Mouse (Mus musculus) brain, embryonic 14.5 days (tissue): ENCODE data around the gene 4931408C20Rik. TPM values are rescaled to one million over a fixed set of nuclear protein-coding genes. Genes with fewer than 3 reads are reported as not detected.

ENCODE experiments used
- DNase-seq: peaks from one replicate; pipeline ENCODE4 v3.0.0-alpha.2; 2011; ENCODE audit warnings: low read depth
- CTCF ChIP-seq: fragments of 200-500 bp; IDR thresholded peaks from 2 replicates; pipeline ENCODE4 v1.5.1; 2012; ENCODE audit warnings: inconsistent platforms, mild to moderate bottlenecking, moderate library complexity, borderline replicate concordance; ENCODE audit not compliant: insufficient read depth, insufficient read length; ENCODE audit errors: extremely low read depth
- POLR2A ChIP-seq: fragments of 200-500 bp; IDR thresholded peaks from 2 replicates; pipeline ENCODE4 v1.6.1; 2012; ENCODE audit warnings: mild to moderate bottlenecking, inconsistent platforms, borderline replicate concordance; ENCODE audit not compliant: poor library complexity, insufficient read depth, insufficient read length, severe bottlenecking; ENCODE audit errors: extremely low read depth
- polyA plus RNA-seq: library from polyadenylated mRNA; depleted of rRNA; stranded (reverse); fragments of >200 nt; gene quantifications from 2 replicates; pipeline ENCODE4 v1.2.3, GENCODE M21; 2012; rRNA removed

4931408C20Rik gene
- polyA plus RNA-seq, result not detected in 2 replicates

DNA sequence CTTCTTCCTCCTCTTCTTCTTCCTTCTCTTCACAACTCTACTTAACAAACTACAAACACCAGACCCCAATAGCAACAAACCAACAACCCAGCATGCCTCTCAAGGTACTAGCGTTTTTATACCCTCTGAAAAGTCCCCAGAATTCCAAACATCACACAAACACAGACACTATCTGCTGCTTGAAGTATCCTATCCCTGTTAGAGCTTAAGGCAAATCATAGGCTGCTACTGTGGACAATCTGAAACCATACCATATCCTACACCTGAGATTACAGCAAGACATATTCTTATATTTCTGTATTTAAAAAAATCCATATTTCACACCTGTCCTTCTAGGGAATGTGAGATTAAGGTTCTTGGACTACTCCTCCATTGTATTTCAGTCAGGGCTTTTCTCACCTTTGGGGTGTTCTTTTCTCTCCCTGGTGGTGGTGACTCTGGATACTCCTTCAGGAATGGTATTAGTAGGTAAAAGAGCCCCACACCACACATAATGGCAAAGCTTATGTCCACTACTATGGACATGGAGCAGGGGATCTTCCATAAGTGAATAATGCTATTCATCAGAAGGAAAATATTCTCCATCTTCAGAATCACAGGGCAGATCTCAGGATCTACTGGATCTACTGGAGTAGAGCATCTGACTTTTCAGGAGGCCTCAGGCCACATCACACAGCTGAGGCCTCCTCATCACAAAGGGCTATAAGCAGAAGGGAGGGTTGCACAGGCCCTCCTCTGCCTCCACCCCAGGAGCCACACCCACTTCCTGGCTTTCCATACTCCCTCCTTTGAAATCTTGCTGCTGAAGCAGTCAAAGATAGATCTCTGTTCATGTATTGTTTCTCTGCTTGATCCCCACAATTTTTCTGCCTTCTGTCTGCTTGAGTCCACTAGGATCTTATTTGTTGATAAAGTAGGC is at the start of gene 4931408C20Rik:
4931408C20Rik (minus strand) TSS at position 619 of the 919 bp plus-strand sequence.
- peak; percentile 27 for DNase-seq
- TF ChIP-seq CTCF (no peak), POLR2A (no peak)

- DNase-seq, result peak; percentile 18
- no peak for TF ChIP-seq POLR2A
- no peak for TF ChIP-seq CTCF
Observed at GRCm38 (mm10) chr1:26687926-26688325, 666 bp upstream of the 4931408C20Rik start.

GRCm38 (mm10) chr1:26685952-26686693 is 1.1 kb downstream of the 4931408C20Rik start:
- DNase-seq, result peak; percentile 13

DNA sequence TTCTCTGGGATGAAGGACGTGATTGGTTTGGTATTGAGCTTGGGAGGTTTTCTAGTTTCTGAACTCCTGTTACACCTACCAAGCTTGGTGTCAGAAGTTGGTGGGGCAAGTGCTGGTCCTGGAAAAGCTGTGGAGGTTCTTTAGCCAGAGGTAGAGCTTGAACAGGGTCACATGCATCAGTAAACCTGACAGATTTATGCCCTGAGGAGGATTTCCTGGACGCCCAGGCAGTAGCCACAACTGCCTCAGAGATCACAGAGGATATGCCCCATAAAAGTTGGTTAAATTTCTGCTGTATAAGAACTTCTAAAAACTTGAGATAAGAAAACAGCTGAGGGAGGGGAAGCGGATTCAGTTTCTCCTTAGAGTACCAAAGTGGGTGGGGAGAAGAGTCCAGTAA is 1.9 kb downstream of the 4931408C20Rik start:
- TF ChIP-seq POLR2A (no peak), CTCF (no peak)
- DNase-seq, result no peak

More at GRCm38 (mm10) chr1:26685952-26686693, 1.1 kb downstream of the 4931408C20Rik start:
- TF ChIP-seq POLR2A (no peak), CTCF (no peak)

DNA sequence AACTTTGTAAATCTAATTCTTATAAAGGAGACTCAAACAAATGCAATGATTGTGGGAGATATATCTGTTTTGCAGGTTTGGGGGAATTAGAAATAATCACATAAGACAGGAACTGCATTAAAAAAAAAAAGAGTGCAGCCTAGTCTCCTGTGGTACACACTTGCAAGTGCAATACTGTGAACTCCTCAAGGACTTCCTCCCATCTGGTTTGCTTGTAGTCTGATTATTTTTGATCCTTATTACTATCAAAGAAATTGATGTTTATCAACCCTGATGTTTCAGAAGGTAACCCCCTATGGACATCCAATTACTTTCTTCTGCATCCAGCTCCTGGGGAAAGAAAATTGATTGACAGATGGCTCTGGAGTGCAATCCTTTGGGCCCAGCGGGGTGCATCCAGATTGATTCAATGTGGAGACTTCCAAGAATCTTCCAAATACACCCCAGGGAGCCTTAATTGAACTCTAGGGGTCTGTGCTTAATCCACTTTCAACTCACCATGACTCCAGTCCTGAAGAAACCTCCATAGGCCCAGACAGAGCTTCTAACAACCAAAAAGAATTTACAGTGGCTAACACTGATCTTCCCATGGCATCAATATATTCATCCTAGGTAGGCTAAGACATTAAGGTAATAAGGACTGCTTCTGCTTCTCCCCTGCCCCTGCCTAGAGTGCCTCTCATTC is 37.4 kb downstream of the 4931408C20Rik start:
- DNase-seq, result peak; percentile 72
- no peak for TF ChIP-seq CTCF
- no peak for TF ChIP-seq POLR2A

DNA sequence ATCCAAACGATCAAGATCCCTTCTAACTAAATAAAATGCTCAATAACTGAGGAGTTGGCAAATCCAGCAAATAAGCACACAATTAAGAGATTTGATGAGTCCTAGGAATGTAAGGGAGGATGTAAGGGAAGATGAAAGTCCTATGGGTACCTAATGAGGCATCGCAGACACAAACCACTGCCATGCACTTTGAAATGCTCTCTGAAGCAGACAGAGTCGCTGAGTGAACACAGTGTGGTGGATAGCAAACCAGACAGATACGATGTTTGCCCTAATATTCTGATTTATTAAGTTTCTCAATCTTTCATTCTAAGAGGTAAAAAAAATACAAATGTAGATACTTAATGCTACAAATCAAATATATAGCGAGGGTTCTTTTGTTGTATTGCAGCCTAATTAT is 51.2 kb downstream of the 4931408C20Rik start:
- TF ChIP-seq CTCF, result no peak
- TF ChIP-seq POLR2A, result no peak
- DNase-seq, result no peak
